Mouse (Mus musculus) heart, embryonic 10.5 days (tissue): ENCODE measurements at regions not wholly inside any gene's neighbourhood (a gene's known extent, or its start where the extent isn't known, plus 50 kb on each side); places are given as distances from the start of the nearest gene placed in this dataset.
A peak's percentile ranks its signal among the peaks of the same experiment; 100 is the strongest.

Source experiments
- DNase-seq: peaks from one replicate; pipeline ENCODE4 v3.0.0-alpha.2; 2017; ENCODE audit warnings: low spot score
- H3K27ac ChIP-seq: fragments of 300-500 bp; sonication (generic); 2 replicates; pipeline ENCODE4 v1.5.1; 2016; ENCODE audit warnings: mild to moderate bottlenecking
- H3K27me3 ChIP-seq: fragments of 300-500 bp; sonication (generic); 2 replicates; pipeline ENCODE4 v1.6.1; 2016; ENCODE audit warnings: mild to moderate bottlenecking; ENCODE audit not compliant: poor library complexity, insufficient read depth, severe bottlenecking
- H3K36me3 ChIP-seq: fragments of 300-500 bp; sonication (generic); 2 replicates; pipeline ENCODE4 v1.6.1; 2016; ENCODE audit warnings: mild to moderate bottlenecking, moderate library complexity
- H3K4me1 ChIP-seq: fragments of 300-500 bp; sonication (generic); 2 replicates; pipeline ENCODE4 v1.6.1; 2016; ENCODE audit warnings: mild to moderate bottlenecking
- H3K4me3 ChIP-seq: fragments of 300-500 bp; sonication (generic); 2 replicates; pipeline ENCODE4 v1.5.1; 2016; ENCODE audit warnings: mild to moderate bottlenecking, moderate library complexity
- H3K9me3 ChIP-seq: fragments of 300-500 bp; sonication (generic); 2 replicates; pipeline ENCODE4 v1.6.1; 2016; ENCODE audit warnings: mild to moderate bottlenecking, moderate library complexity
- WGBS: fragments of 180-500 bp; shearing (Covaris S2); methylation state at CpG from one replicate; pipeline ENCODE4 v1.1.7; 2016; 5-methylcytosine and 5-hydroxymethylcytosine counted together

- no peak overlapping the region for H3K27ac ChIP-seq
- H3K4me3 ChIP-seq = no peak overlapping the region
- no peaks in the 10 kb centered on the region for H3K27me3 ChIP-seq
- H3K9me3 ChIP-seq = no peaks in the 10 kb centered on the region
- DNase-seq = no peak
- H3K36me3 ChIP-seq = no peaks in the 10 kb centered on the region
- no peaks in the 10 kb centered on the region; the same call in 1 of the 2 replicates for H3K4me1 ChIP-seq
Measured at GRCm38 (mm10) chr15:61400720-61401119, 477.9 kb upstream of the A1bg start.

GRCm38 (mm10) chr15:61399971-61400370 lies 477.2 kb upstream of the A1bg start:
- Histone ChIP-seq H3K4me1 (peaks cover 7% of the 10 kb centered on the region), H3K4me3 (no peak overlapping the region), H3K27ac (no peak overlapping the region), H3K9me3 (no peaks in the 10 kb centered on the region), H3K36me3 (no peaks in the 10 kb centered on the region), H3K27me3 (no peaks in the 10 kb centered on the region)
- DNase-seq = no peak
- WGBS = 55% methylated on average over 2 of the region's 2 CpGs

DNA sequence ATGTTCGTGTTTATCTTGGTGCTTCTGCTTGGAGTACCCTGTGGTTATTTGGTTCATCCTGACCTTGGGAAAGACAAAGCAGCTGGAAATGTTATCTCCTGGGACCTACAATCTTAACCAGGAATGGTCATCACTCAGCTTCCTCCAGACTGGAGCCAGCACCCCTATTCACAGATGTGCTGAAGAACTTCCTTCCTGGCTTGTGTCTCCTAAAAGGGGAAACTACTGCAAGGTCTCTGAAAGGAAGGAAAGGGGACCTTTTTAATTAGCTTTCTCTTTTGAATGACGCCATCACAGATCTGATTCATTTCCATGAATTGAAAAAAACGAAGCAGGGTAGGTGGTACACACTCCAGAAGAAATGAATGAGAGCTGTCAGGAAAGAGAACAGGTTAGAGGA lies 476.0 kb upstream of the A1bg start:
- WGBS = 64% methylated on average over 3 of the region's 3 CpGs
- Histone ChIP-seq H3K4me3 (no peak overlapping the region), H3K36me3 (no peaks in the 10 kb centered on the region), H3K9me3 (no peaks in the 10 kb centered on the region), H3K27ac (no peak overlapping the region), H3K27me3 (no peaks in the 10 kb centered on the region), H3K4me1 (peaks cover 9% of the 10 kb centered on the region)
- no peak for DNase-seq

GRCm38 (mm10) chr15:61397061-61397460 lies 474.2 kb upstream of the A1bg start:
- DNase-seq = no peak
- Histone ChIP-seq H3K4me1 (peaks cover 9% of the 10 kb centered on the region), H3K27ac (no peak overlapping the region), H3K27me3 (no peaks in the 10 kb centered on the region), H3K9me3 (no peaks in the 10 kb centered on the region), H3K36me3 (no peaks in the 10 kb centered on the region), H3K4me3 (no peak overlapping the region)
- WGBS = 83% methylated on average over 3 of the region's 3 CpGs

GRCm38 (mm10) chr15:61395296-61395826 lies 472.5 kb upstream of the A1bg start:
- DNase-seq = no peak
- H3K27ac ChIP-seq = peak overlapping the region; percentile 47; the same call in 1 of the 2 replicates
- WGBS = 25% methylated on average over 8 of the region's 8 CpGs

GRCm38 (mm10) chr15:61380666-61381065 lies 457.9 kb upstream of the A1bg start:
- Histone ChIP-seq H3K9me3 (no peaks in the 10 kb centered on the region), H3K4me1 (no peaks in the 10 kb centered on the region), H3K4me3 (no peak overlapping the region), H3K27ac (no peak overlapping the region), H3K27me3 (no peaks in the 10 kb centered on the region), H3K36me3 (no peaks in the 10 kb centered on the region)
- WGBS = 33% methylated on average over 3 of the region's 3 CpGs
- DNase-seq = no peak

More at GRCm38 (mm10) chr15:61395296-61395826, 472.5 kb upstream of the A1bg start:
- no peak overlapping the region for H3K4me3 ChIP-seq
- H3K9me3 ChIP-seq = no peaks in the 10 kb centered on the region
- no peaks in the 10 kb centered on the region for H3K27me3 ChIP-seq
- no peaks in the 10 kb centered on the region for H3K36me3 ChIP-seq
- peaks cover 9% of the 10 kb centered on the region for H3K4me1 ChIP-seq

DNA sequence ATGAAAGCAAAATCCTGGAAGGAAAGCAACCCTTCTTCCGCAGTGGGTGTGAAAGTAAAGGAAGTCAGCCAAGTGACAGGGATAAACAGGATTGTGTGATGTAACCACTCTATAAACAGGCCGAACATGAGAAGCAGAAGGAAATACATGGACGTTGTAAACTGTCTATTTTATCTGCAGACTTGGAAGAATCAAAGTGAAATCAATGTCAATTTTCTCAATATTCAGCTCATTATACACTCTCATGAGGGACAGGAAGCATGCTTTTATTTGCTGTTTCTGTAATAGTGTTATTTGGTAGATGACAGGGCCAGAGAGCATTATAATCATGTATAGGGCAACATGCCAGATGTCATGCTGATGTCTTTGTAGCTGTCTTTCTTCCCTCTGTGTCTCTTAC lies 443.5 kb upstream of the A1bg start:
- DNase-seq = no peak
- Histone ChIP-seq H3K4me1 (no peaks in the 10 kb centered on the region), H3K36me3 (no peaks in the 10 kb centered on the region), H3K27ac (no peak overlapping the region), H3K9me3 (no peaks in the 10 kb centered on the region), H3K4me3 (no peak overlapping the region), H3K27me3 (no peaks in the 10 kb centered on the region)
- WGBS = 76% methylated on average over 3 of the region's 3 CpGs

DNA sequence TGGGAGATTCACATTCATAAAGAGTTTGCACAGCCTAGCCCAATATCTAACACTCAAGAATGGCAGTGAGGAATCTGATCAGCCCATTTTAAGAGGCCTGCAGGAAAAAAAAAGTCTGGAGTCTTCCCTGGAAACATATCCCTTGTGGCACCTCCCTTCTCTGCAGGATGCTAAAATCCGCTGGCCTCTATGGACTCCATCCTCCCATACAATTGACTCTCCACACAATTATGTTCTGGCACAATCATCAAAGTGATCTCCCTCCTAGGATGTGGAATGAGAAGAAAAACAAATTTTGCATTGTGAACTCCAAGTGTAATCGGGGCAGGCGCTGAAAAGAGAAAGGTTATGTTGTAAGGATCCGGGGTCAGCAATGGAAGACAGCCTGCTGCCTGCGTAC lies 442.7 kb upstream of the A1bg start:
- H3K36me3 ChIP-seq = no peaks in the 10 kb centered on the region
- no peak overlapping the region for H3K4me3 ChIP-seq
- 87% methylated on average over 5 of the region's 5 CpGs for WGBS
- H3K27me3 ChIP-seq = no peaks in the 10 kb centered on the region
- no peak for DNase-seq
- no peaks in the 10 kb centered on the region for H3K9me3 ChIP-seq
- H3K4me1 ChIP-seq = no peaks in the 10 kb centered on the region
- H3K27ac ChIP-seq = no peak overlapping the region

DNA sequence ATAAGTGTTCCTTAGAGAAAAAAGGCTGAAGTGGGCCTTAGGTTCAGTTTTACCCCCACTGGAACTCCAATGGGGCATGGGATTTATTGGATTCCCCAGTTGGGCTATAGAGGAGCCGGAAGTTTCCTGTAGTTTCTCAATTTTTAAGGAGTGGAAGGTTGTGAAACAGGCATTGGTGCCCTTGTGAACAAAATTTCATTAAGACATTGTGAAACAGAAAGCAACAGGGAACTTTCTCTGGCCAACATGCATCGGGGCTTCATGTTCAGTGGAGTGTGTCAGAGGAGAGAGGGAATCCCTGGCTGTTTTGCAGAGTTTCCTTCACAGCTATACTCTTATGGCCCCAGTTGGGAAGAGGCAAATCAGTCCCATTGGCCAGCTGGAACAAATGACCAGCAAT lies 441.6 kb upstream of the A1bg start:
- Histone ChIP-seq H3K27me3 (no peaks in the 10 kb centered on the region), H3K9me3 (no peaks in the 10 kb centered on the region), H3K36me3 (no peaks in the 10 kb centered on the region), H3K4me3 (no peak overlapping the region), H3K4me1 (no peaks in the 10 kb centered on the region), H3K27ac (no peak overlapping the region)
- DNase-seq = no peak
- WGBS = 91% methylated on average over 2 of the region's 2 CpGs

DNA sequence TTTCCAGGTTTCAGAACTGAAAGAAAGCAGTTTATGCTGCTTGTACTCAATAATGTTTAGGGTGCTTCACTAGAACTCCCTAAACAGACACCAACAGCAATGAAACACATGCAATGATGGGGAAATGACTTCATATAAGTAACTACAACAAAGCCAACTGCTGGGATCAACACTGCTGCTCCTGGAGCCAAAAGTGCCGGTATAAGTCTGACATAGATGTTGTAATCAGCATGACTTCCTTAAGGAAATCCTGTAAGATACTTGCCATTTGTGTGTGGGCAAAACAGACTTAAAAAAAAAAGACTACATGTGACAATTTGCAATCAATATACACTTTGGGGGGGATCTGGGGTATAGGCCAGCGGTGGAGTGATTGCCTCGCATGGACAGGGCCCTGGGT lies 438.4 kb upstream of the A1bg start:
- Histone ChIP-seq H3K4me3 (no peak overlapping the region), H3K4me1 (no peaks in the 10 kb centered on the region), H3K27me3 (no peaks in the 10 kb centered on the region), H3K9me3 (no peaks in the 10 kb centered on the region), H3K27ac (no peak overlapping the region), H3K36me3 (no peaks in the 10 kb centered on the region)
- no peak for DNase-seq
- 63% methylated on average over 3 of the region's 3 CpGs for WGBS

- no peaks in the 10 kb centered on the region for H3K9me3 ChIP-seq
- H3K27ac ChIP-seq = no peak overlapping the region
- H3K4me1 ChIP-seq = no peaks in the 10 kb centered on the region
- no peaks in the 10 kb centered on the region for H3K27me3 ChIP-seq
- H3K36me3 ChIP-seq = no peaks in the 10 kb centered on the region
- no peak for DNase-seq
- no peak overlapping the region for H3K4me3 ChIP-seq
Measured at GRCm38 (mm10) chr15:61355344-61355743, 432.5 kb upstream of the A1bg start.

- no peak for DNase-seq
- peak overlapping the region; percentile 42; the same call in 1 of the 2 replicates for H3K27ac ChIP-seq
- 53% methylated on average over 5 of the region's 5 CpGs for WGBS
- no peaks in the 10 kb centered on the region for H3K27me3 ChIP-seq
- H3K9me3 ChIP-seq = no peaks in the 10 kb centered on the region
- H3K36me3 ChIP-seq = no peaks in the 10 kb centered on the region
- H3K4me1 ChIP-seq = no peaks in the 10 kb centered on the region
- H3K4me3 ChIP-seq = no peak overlapping the region
Measured at GRCm38 (mm10) chr15:61351729-61352342, 429.0 kb upstream of the A1bg start.

DNA sequence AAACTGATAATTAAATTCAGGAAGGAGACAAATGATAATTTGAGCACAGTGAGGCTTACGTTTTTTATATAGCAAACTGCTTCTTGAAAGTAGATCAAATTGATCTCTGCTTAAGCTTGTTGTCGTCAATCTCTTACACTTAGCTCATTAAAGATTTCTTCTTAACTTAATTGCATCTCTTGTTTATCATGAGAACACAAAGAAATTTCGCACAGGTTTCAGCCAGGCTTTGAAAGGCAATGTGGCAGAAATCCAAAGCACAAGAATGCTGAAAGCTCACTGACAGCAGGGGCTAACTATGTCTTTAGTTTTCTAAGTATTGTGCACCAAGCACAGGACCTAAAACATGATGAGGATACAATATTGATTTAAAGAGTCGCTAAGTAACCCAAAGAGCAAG lies 422.3 kb upstream of the A1bg start:
- H3K36me3 ChIP-seq = no peaks in the 10 kb centered on the region
- no peak overlapping the region for H3K27ac ChIP-seq
- H3K4me3 ChIP-seq = no peak overlapping the region
- H3K27me3 ChIP-seq = no peaks in the 10 kb centered on the region
- no peak for DNase-seq
- WGBS = 72% methylated on average over 4 of the region's 4 CpGs
- no peaks in the 10 kb centered on the region for H3K4me1 ChIP-seq
- H3K9me3 ChIP-seq = no peaks in the 10 kb centered on the region

GRCm38 (mm10) chr15:61342618-61343017 lies 419.8 kb upstream of the A1bg start:
- Histone ChIP-seq H3K4me1 (no peaks in the 10 kb centered on the region), H3K27ac (no peak overlapping the region), H3K36me3 (no peaks in the 10 kb centered on the region), H3K9me3 (no peaks in the 10 kb centered on the region), H3K4me3 (no peak overlapping the region), H3K27me3 (no peaks in the 10 kb centered on the region)
- 84% methylated on average over 1 of the region's 1 CpGs for WGBS
- no peak for DNase-seq
